Mouse (Mus musculus): Measurements from ENCODE around the gene Panx2. TPM values are rescaled to one million over a fixed set of nuclear protein-coding genes. Genes with fewer than 3 reads are reported as not detected.

Panx2 gene
- polyA plus RNA-seq, 1 experiment from 2014 or later, result not detected

GRCm38 (mm10) chr15:89102646-89103045 lies 43.1 kb downstream of the Panx2 start:
- Histone ChIP-seq H3K9me3 (replicated peaks) (no peaks in the 10 kb centered on the region), H3K9ac (no peak overlapping the region), H3K4me1 (replicated peaks) (no peaks in the 10 kb centered on the region), H3K4me3 (replicated peaks) (no peak overlapping the region), H3K27ac (no peak overlapping the region), H3K4me2 (no peak overlapping the region), H3K36me3 (peaks cover 98% of the 10 kb centered on the region), H3K27me3 (no peaks in the 10 kb centered on the region)
- ATAC-seq (ENCODE audit: low read depth) (no peak), DNase-seq (no peak)
- WGBS (ENCODE audit: insufficient replicate concordance), result 82% methylated on average over 5 of the region's 5 CpGs

- WGBS (ENCODE audit: insufficient replicate concordance), result 81% methylated on average over 10 of the region's 10 CpGs
- DNase-seq (no peak), ATAC-seq (ENCODE audit: low read depth) (no peak; the same call in 1 of the 2 replicates)
- Histone ChIP-seq H3K9ac (no peak overlapping the region), H3K4me3 (replicated peaks) (no peak overlapping the region), H3K9me3 (replicated peaks) (no peaks in the 10 kb centered on the region), H3K27me3 (no peaks in the 10 kb centered on the region), H3K36me3 (peaks cover 98% of the 10 kb centered on the region), H3K27ac (no peak overlapping the region), H3K4me1 (replicated peaks) (no peaks in the 10 kb centered on the region), H3K4me2 (no peak overlapping the region)
Observed at GRCm38 (mm10) chr15:89103921-89104320, 44.4 kb downstream of the Panx2 start.

GRCm38 (mm10) chr15:89104425-89104824 lies 44.9 kb downstream of the Panx2 start:
- Histone ChIP-seq H3K4me2 (no peak overlapping the region), H3K27ac (no peak overlapping the region), H3K4me3 (replicated peaks) (no peak overlapping the region), H3K9ac (no peak overlapping the region), H3K36me3 (peaks cover 98% of the 10 kb centered on the region), H3K27me3 (no peaks in the 10 kb centered on the region), H3K9me3 (replicated peaks) (no peaks in the 10 kb centered on the region), H3K4me1 (replicated peaks) (no peaks in the 10 kb centered on the region)
- no peak for DNase-seq
- ATAC-seq (ENCODE audit: low read depth), result no peak
- 91% methylated on average over 8 of the region's 8 CpGs for WGBS (ENCODE audit: insufficient replicate concordance)

- WGBS (ENCODE audit: insufficient replicate concordance), result 86% methylated on average over 13 of the region's 13 CpGs
- ATAC-seq (ENCODE audit: low read depth) (no peak), DNase-seq (no peak)
- Histone ChIP-seq H3K4me1 (replicated peaks) (no peaks in the 10 kb centered on the region), H3K4me3 (replicated peaks) (no peak overlapping the region), H3K27me3 (no peaks in the 10 kb centered on the region), H3K36me3 (peaks cover 98% of the 10 kb centered on the region), H3K27ac (no peak overlapping the region), H3K9ac (no peak overlapping the region), H3K4me2 (no peak overlapping the region), H3K9me3 (replicated peaks) (no peaks in the 10 kb centered on the region)
Observed at GRCm38 (mm10) chr15:89106073-89106472, 46.5 kb downstream of the Panx2 start.

GRCm38 (mm10) chr15:89106976-89107375 lies 47.4 kb downstream of the Panx2 start:
- WGBS (ENCODE audit: insufficient replicate concordance), result 72% methylated on average over 1 of the region's 1 CpGs
- H3K9me3 ChIP-seq (replicated peaks), result no peaks in the 10 kb centered on the region
- ATAC-seq (ENCODE audit: low read depth) (no peak), DNase-seq (no peak)
- no peak overlapping the region for H3K4me2 ChIP-seq
- no peak overlapping the region for H3K9ac ChIP-seq
- H3K27ac ChIP-seq, result no peak overlapping the region
- no peaks in the 10 kb centered on the region for H3K27me3 ChIP-seq
- peaks cover 98% of the 10 kb centered on the region for H3K36me3 ChIP-seq
- H3K4me1 ChIP-seq (replicated peaks), result no peaks in the 10 kb centered on the region
- no peak overlapping the region for H3K4me3 ChIP-seq (replicated peaks)

GRCm38 (mm10) chr15:89110147-89110546 lies 50.6 kb downstream of the Panx2 start:
- ATAC-seq (ENCODE audit: low read depth) (no peak), DNase-seq (no peak)
- Histone ChIP-seq H3K27ac (no peak overlapping the region), H3K4me1 (replicated peaks) (no peaks in the 10 kb centered on the region), H3K4me2 (no peak overlapping the region), H3K9ac (no peak overlapping the region), H3K27me3 (no peaks in the 10 kb centered on the region), H3K4me3 (replicated peaks) (no peak overlapping the region), H3K9me3 (replicated peaks) (no peaks in the 10 kb centered on the region), H3K36me3 (peaks cover 96% of the 10 kb centered on the region)
- WGBS (ENCODE audit: insufficient replicate concordance), result 75% methylated on average over 9 of the region's 9 CpGs

- Histone ChIP-seq H3K9me3 (replicated peaks) (no peaks in the 10 kb centered on the region), H3K4me2 (no peak overlapping the region), H3K4me3 (replicated peaks) (no peak overlapping the region), H3K36me3 (peaks cover 74% of the 10 kb centered on the region), H3K4me1 (replicated peaks) (peaks cover 34% of the 10 kb centered on the region), H3K27ac (no peak overlapping the region), H3K9ac (no peak overlapping the region), H3K27me3 (no peaks in the 10 kb centered on the region)
- ATAC-seq (ENCODE audit: low read depth), result no peak
- DNase-seq, result no peak
Observed at GRCm38 (mm10) chr15:89118007-89118406, 58.5 kb downstream of the Panx2 start.

- Histone ChIP-seq H3K27me3 (no peaks in the 10 kb centered on the region), H3K36me3 (peaks cover 36% of the 10 kb centered on the region), H3K27ac (peak within 1 kb of the TSS; percentile 69), H3K4me3 (replicated peaks) (peak within 1 kb of the TSS; percentile 94), H3K4me1 (replicated peaks) (peaks cover 60% of the 10 kb centered on the region), H3K9ac (peak within 1 kb of the TSS; percentile 92), H3K9me3 (replicated peaks) (no peaks in the 10 kb centered on the region), H3K4me2 (peak within 1 kb of the TSS; percentile 97)
- peak; percentile 87 for ATAC-seq (ENCODE audit: low read depth)
- under 1% methylated on average over 47 of the region's 47 CpGs for WGBS (ENCODE audit: insufficient replicate concordance)
- peak; percentile 91 for DNase-seq
Observed at GRCm38 (mm10) chr15:89122649-89123366, 63.3 kb downstream of the Panx2 start, which contains the start of gene Tubgcp6. Gene Tubgcp6, minus strand, starts transcription at chr15:89123112.

Other genes starting within 250 kb of the Panx2 start
- 5.6 and 6.3 TPM in 2 replicates for gene Alg12, start 240.4 kb upstream of the Panx2 start, polyA plus RNA-seq (2015; fragmentation: Nextera tagmentation; extraction: Ambion mirVana)
- 49.6 and 55.4 TPM in 2 replicates for gene Creld2, start 240.1 kb upstream of the Panx2 start, polyA plus RNA-seq (2015; fragmentation: Nextera tagmentation; extraction: Ambion mirVana)
- 13.8 and 15.1 TPM in 2 replicates for gene Pim3, start 197.5 kb upstream of the Panx2 start, polyA plus RNA-seq (2015; fragmentation: Nextera tagmentation; extraction: Ambion mirVana)
- gene Ttll8, start 105.3 kb upstream of the Panx2 start, polyA plus RNA-seq (2015; fragmentation: Nextera tagmentation; extraction: Ambion mirVana), result not detected in 2 replicates
- gene Mlc1, start 80.7 kb upstream of the Panx2 start, polyA plus RNA-seq (2015; fragmentation: Nextera tagmentation; extraction: Ambion mirVana), result 0.03 TPM in 1 of 2 replicates, not detected in the other
- gene Mov10l1, start 76.8 kb upstream of the Panx2 start, polyA plus RNA-seq (2015; fragmentation: Nextera tagmentation; extraction: Ambion mirVana), result not detected in 2 replicates
- 16.4 and 16.6 TPM in 2 replicates for gene Trabd, start 15.4 kb downstream of the Panx2 start, polyA plus RNA-seq (2015; fragmentation: Nextera tagmentation; extraction: Ambion mirVana)
- gene Selenoo, start 29.4 kb downstream of the Panx2 start, polyA plus RNA-seq (2015; fragmentation: Nextera tagmentation; extraction: Ambion mirVana), result 6.4 and 7.1 TPM in 2 replicates
- 6.5 and 6.7 TPM in 2 replicates for gene Tubgcp6, start 63.4 kb downstream of the Panx2 start, polyA plus RNA-seq (2015; fragmentation: Nextera tagmentation; extraction: Ambion mirVana)
- gene Hdac10, start 69.0 kb downstream of the Panx2 start, polyA plus RNA-seq (2015; fragmentation: Nextera tagmentation; extraction: Ambion mirVana), result 10.2 TPM in 2 replicates
- 1.5 and 1.7 TPM in 2 replicates for gene Mapk12, start 81.0 kb downstream of the Panx2 start, polyA plus RNA-seq (2015; fragmentation: Nextera tagmentation; extraction: Ambion mirVana)
- gene Mapk11, start 89.9 kb downstream of the Panx2 start, polyA plus RNA-seq (2015; fragmentation: Nextera tagmentation; extraction: Ambion mirVana), result 0.76 and 0.78 TPM in 2 replicates
- gene Plxnb2, start 121.1 kb downstream of the Panx2 start, polyA plus RNA-seq (2015; fragmentation: Nextera tagmentation; extraction: Ambion mirVana), result 20.2 and 21.2 TPM in 2 replicates
- 3.0 and 3.2 TPM in 2 replicates for gene Dennd6b, start 136.8 kb downstream of the Panx2 start, polyA plus RNA-seq (2015; fragmentation: Nextera tagmentation; extraction: Ambion mirVana)
- 16.2 and 17.1 TPM in 2 replicates for gene Ppp6r2, start 151.8 kb downstream of the Panx2 start, polyA plus RNA-seq (2015; fragmentation: Nextera tagmentation; extraction: Ambion mirVana)